Comparison of ENCODE assay signal across 15 mouse cellular contexts in genomic region chr8:78623972-78624371, GRCm38 (mm10).
A peak's percentile ranks its signal among the peaks of the same experiment; 100 is the strongest.
DNase-seq lines count a peak whose midpoint lies in the region; ATAC-seq and TF ChIP-seq lines count a peak whose summit lies in the region.
"Had no signal": no experiment of that assay in that cellular context is flagged by ENCODE, and none has a peak within 500 bp of the region (broad histone marks: within the 10 kb centered on the region; RNA-seq: fewer than 3 reads in every experiment).

No protein-coding gene starts in this region.

- TF ChIP-seq EP300 in MEL (IDR thresholded peaks at IDR 0.05; ENCODE audit: low read depth in 1 of 2, low read length in 2 of 2), result no peak

- no peak overlapping the region for H3K9ac ChIP-seq in midbrain, embryonic 11.5 days (ENCODE audit: low read length)
- no peak overlapping the region for H3K9ac ChIP-seq in MEL (ENCODE audit: control insufficient read depth, low read depth, low read length, poor library complexity, severe bottlenecking)
- H3K9ac ChIP-seq: hindbrain, embryonic 15.5 days; limb, embryonic 15.5 days; midbrain, embryonic 13.5 days; neural tube, embryonic 12.5 days had no signal

- no peak for ATAC-seq in midbrain, embryonic 11.5 days (ENCODE audit: low FRiP score)
- ATAC-seq in granulocyte monocyte progenitor cell, adult 5-6 weeks (replicated peaks; ENCODE audit: poor library complexity, severe bottlenecking), result peak; percentile 99
- ATAC-seq: Patski had no signal

- no peak overlapping the region for H3K4me2 ChIP-seq in midbrain, embryonic 11.5 days
- H3K4me2 ChIP-seq: hindbrain, embryonic 15.5 days; limb, embryonic 15.5 days; midbrain, embryonic 13.5 days; neural tube, embryonic 12.5 days had no signal

- no peak for TF ChIP-seq CTCF in MEL (IDR thresholded peaks at IDR 0.05 in 2 of 3, conservative IDR thresholded peaks at IDR 0.05 in 1 of 3; ENCODE audit: control insufficient read depth in 1 of 3, insufficient read depth in 1 of 3, low read depth in 2 of 3, low read length in 3 of 3, poor library complexity in 1 of 3, severe bottlenecking in 1 of 3)
- TF ChIP-seq CTCF in thymus, adult 2 months (IDR thresholded peaks at IDR 0.05; ENCODE audit: borderline replicate concordance, control insufficient read depth, extremely low read depth, insufficient read depth, low read length, poor library complexity), result no peak

- H3K4me3 ChIP-seq in midbrain, embryonic 11.5 days (ENCODE audit: low read depth, low read length), result no peak overlapping the region
- no peak overlapping the region for H3K4me3 ChIP-seq in midbrain, embryonic 10.5 days
- no peak overlapping the region for H3K4me3 ChIP-seq in MEL (ENCODE audit: control insufficient read depth in 1 of 2, insufficient read depth in 1 of 2, low read depth in 2 of 2, low read length in 2 of 2)
- H3K4me3 ChIP-seq in thymus, adult 2 months (ENCODE audit: control insufficient read depth, insufficient read depth, low read length), result no peak overlapping the region
- H3K4me3 ChIP-seq: hindbrain, embryonic 15.5 days; limb, embryonic 15.5 days; midbrain, embryonic 13.5 days; neural tube, embryonic 12.5 days had no signal

- H3K9me3 ChIP-seq in midbrain, embryonic 11.5 days (ENCODE audit: control insufficient read depth, low read length), result no peaks in the 10 kb centered on the region
- H3K9me3 ChIP-seq in midbrain, embryonic 10.5 days (replicated peaks), result no peaks in the 10 kb centered on the region
- H3K9me3 ChIP-seq in MEL (replicated peaks; ENCODE audit: insufficient read depth, low read length), result no peaks in the 10 kb centered on the region
- H3K9me3 ChIP-seq: hindbrain, embryonic 15.5 days; limb, embryonic 15.5 days; midbrain, embryonic 13.5 days; neural tube, embryonic 12.5 days had no signal

- DNase-seq in midbrain, embryonic 11.5 days (ENCODE audit: low spot score, missing footprints), result peak; percentile 76
- no peak for DNase-seq in midbrain, embryonic 10.5 days (ENCODE audit: low spot score)
- peak; percentile 66 for DNase-seq in MEL (ENCODE audit: low read depth, low spot score)
- DNase-seq in spleen, postnatal 36 days (ENCODE audit: low spot score in 2 of 2), result peak; percentile 63 to 70
- DNase-seq in thymus, adult 2 months, result no peak
- DNase-seq in right cerebral cortex, postnatal 36 days (ENCODE audit: low spot score in 2 of 2), result no peak
- DNase-seq: adrenal gland, postnatal 36 days; cerebellum, adult 2 months; kidney, adult 9 months had no signal

- no peak overlapping the region for H3K27ac ChIP-seq in midbrain, embryonic 11.5 days (ENCODE audit: low read depth, low read length)
- H3K27ac ChIP-seq in midbrain, embryonic 10.5 days (replicated peaks), result no peak overlapping the region
- H3K27ac ChIP-seq in MEL (ENCODE audit: control insufficient read depth, low read depth, low read length), result no peak overlapping the region
- no peak overlapping the region for H3K27ac ChIP-seq in thymus, adult 2 months (ENCODE audit: control insufficient read depth, insufficient read depth, low read length)
- H3K27ac ChIP-seq: hindbrain, embryonic 15.5 days; limb, embryonic 15.5 days; midbrain, embryonic 13.5 days; neural tube, embryonic 12.5 days had no signal

- TF ChIP-seq POLR2A in MEL (IDR thresholded peaks at IDR 0.05; ENCODE audit: control insufficient read depth in 1 of 2, insufficient read depth in 1 of 2, low read depth in 1 of 2, low read length in 2 of 2, poor library complexity in 1 of 2), result no peak
- no peak for TF ChIP-seq POLR2A in thymus, adult 2 months (IDR thresholded peaks at IDR 0.05; ENCODE audit: control insufficient read depth, extremely low read depth, insufficient read depth, low read length, poor library complexity)

- H3K4me1 ChIP-seq in midbrain, embryonic 11.5 days (ENCODE audit: control insufficient read depth, insufficient read depth, low read length), result peaks cover 3% of the 10 kb centered on the region
- peaks cover 25% of the 10 kb centered on the region for H3K4me1 ChIP-seq in midbrain, embryonic 10.5 days
- H3K4me1 ChIP-seq in MEL (ENCODE audit: control insufficient read depth in 1 of 2, insufficient read depth in 2 of 2, low read length in 2 of 2), result peaks cover 0 to 4% of the 10 kb centered on the region in 2 experiments; a peak in 2 of 4 replicates
- H3K4me1 ChIP-seq in thymus, adult 2 months (replicated peaks; ENCODE audit: control insufficient read depth, insufficient read depth, low read length), result 0 out of 2 replicates have a peak, but pooled peaks cover 4% of the 10 kb centered on the region

- H3K27me3 ChIP-seq in midbrain, embryonic 11.5 days (ENCODE audit: control insufficient read depth, insufficient read depth, low read length), result no peaks in the 10 kb centered on the region
- no peaks in the 10 kb centered on the region for H3K27me3 ChIP-seq in midbrain, embryonic 10.5 days (ENCODE audit: low read depth, poor library complexity, severe bottlenecking)
- H3K27me3 ChIP-seq in MEL (ENCODE audit: control insufficient read depth in 1 of 2, insufficient read depth in 2 of 2, low read length in 2 of 2), result no peaks in the 10 kb centered on the region
- H3K27me3 ChIP-seq in thymus, adult 2 months (ENCODE audit: control insufficient read depth, insufficient read depth, low read length), result no peaks in the 10 kb centered on the region
- H3K27me3 ChIP-seq: hindbrain, embryonic 15.5 days; limb, embryonic 15.5 days; midbrain, embryonic 13.5 days; neural tube, embryonic 12.5 days; Patski had no signal

- WGBS in midbrain, embryonic 11.5 days, result 78% methylated on average over 5 of the region's 5 CpGs
- 81% methylated on average over 5 of the region's 5 CpGs for WGBS in midbrain, embryonic 10.5 days
- 80% methylated on average over 5 of the region's 5 CpGs for WGBS in thymus, adult 2 months

- no peaks in the 10 kb centered on the region for H3K36me3 ChIP-seq in midbrain, embryonic 11.5 days (ENCODE audit: control insufficient read depth, insufficient read depth, low read length)
- no peaks in the 10 kb centered on the region for H3K36me3 ChIP-seq in midbrain, embryonic 10.5 days
- H3K36me3 ChIP-seq in MEL (ENCODE audit: control insufficient read depth in 1 of 2, insufficient read depth in 2 of 2, low read length in 2 of 2), result peaks cover 0 to 4% of the 10 kb centered on the region in 2 experiments; a peak in 3 of 4 replicates
- no peaks in the 10 kb centered on the region for H3K36me3 ChIP-seq in thymus, adult 2 months (ENCODE audit: control insufficient read depth, insufficient read depth, low read length)
- H3K36me3 ChIP-seq: hindbrain, embryonic 15.5 days; limb, embryonic 15.5 days; midbrain, embryonic 13.5 days; neural tube, embryonic 12.5 days had no signal

- no peak for TF ChIP-seq RAD21 in MEL (IDR thresholded peaks at IDR 0.05; ENCODE audit: low read depth, low read length)

- no peaks in the 10 kb centered on the region for H3K79me2 ChIP-seq in MEL (ENCODE audit: control insufficient read depth, insufficient read depth, low read length, poor library complexity)

TF ChIP-seq in MEL, 35 proteins besides CTCF, POLR2A, EP300 and RAD21:
- TF ChIP-seq MXI1 (IDR thresholded peaks at IDR 0.05; ENCODE audit: low read depth, low read length) (no peak), UBTF (IDR thresholded peaks at IDR 0.05; ENCODE audit: borderline replicate concordance, insufficient read depth, low read depth, low read length) (no peak), ELF1 (IDR thresholded peaks at IDR 0.05; ENCODE audit: low read depth, low read length) (peak; percentile 68; the same call in 1 of the 2 replicates), ETS1 (IDR thresholded peaks at IDR 0.05; ENCODE audit: low read depth, low read length) (no peak), MAZ (IDR thresholded peaks at IDR 0.05; ENCODE audit: low read depth, low read length) (no peak), HCFC1 (IDR thresholded peaks at IDR 0.05; ENCODE audit: low read depth, low read length) (peak; percentile 37; the same call in 1 of the 2 replicates)

Comparison
In these comparisons a context has a peak if more than half of its experiments do, and no peak if none do; other contexts are left out.
1. DNase-seq: peak in midbrain, embryonic 11.5 days (single experiment), MEL (single experiment) and spleen, postnatal 36 days (2 of 2); none in midbrain, embryonic 10.5 days (single experiment), thymus, adult 2 months (single experiment) and right cerebral cortex, postnatal 36 days (0 of 2).